Mouse (Mus musculus) frontal cortex, postnatal 10 days (tissue): Measurements from ENCODE around the gene Susd2.

ENCODE experiments used
- DNase-seq, 2 experiments: peaks; one replicate each; pipeline ENCODE4 v3.0.0; 2022; ENCODE audit warnings: low spot score in 2 of 2, mixed read lengths in 1 of 2

Gene Susd2

GRCm38 (mm10) chr10:75654053-75654452 lies 10.2 kb upstream of the Susd2 start:
- no peak for DNase-seq

- DNase-seq, result no peak
Measured at GRCm38 (mm10) chr10:75651381-75652068, 7.7 kb upstream of the Susd2 start.

GRCm38 (mm10) chr10:75650306-75650902 lies 6.6 kb upstream of the Susd2 start:
- DNase-seq, result no peak

GRCm38 (mm10) chr10:75649406-75649995 lies 5.7 kb upstream of the Susd2 start:
- no peak for DNase-seq

- no peak for DNase-seq
Measured at GRCm38 (mm10) chr10:75649001-75649400, 5.2 kb upstream of the Susd2 start.

GRCm38 (mm10) chr10:75648091-75648490 lies 4.3 kb upstream of the Susd2 start:
- DNase-seq, result no peak

- DNase-seq, result peak in 1 of 2 experiments; percentile 44
Measured at GRCm38 (mm10) chr10:75647362-75647761, 3.6 kb upstream of the Susd2 start.

- DNase-seq, result no peak
Measured at GRCm38 (mm10) chr10:75646406-75646805, 2.6 kb upstream of the Susd2 start.

- DNase-seq, result no peak
Measured at GRCm38 (mm10) chr10:75645616-75646015, 1.8 kb upstream of the Susd2 start.

- DNase-seq, result no peak
Measured at GRCm38 (mm10) chr10:75642891-75643290, 917 bp downstream of the Susd2 start.

- no peak for DNase-seq
Measured at GRCm38 (mm10) chr10:75642436-75642835, 1.4 kb downstream of the Susd2 start.

- no peak for DNase-seq
Measured at GRCm38 (mm10) chr10:75641721-75642222, 2.0 kb downstream of the Susd2 start.

- peak in 1 of 2 experiments; percentile 4 for DNase-seq
Measured at GRCm38 (mm10) chr10:75637711-75638110, 6.1 kb downstream of the Susd2 start.

GRCm38 (mm10) chr10:75636084-75636786 lies 7.6 kb downstream of the Susd2 start:
- no peak for DNase-seq

- peak in 1 of 2 experiments; percentile 77 for DNase-seq
Measured at GRCm38 (mm10) chr10:75635693-75636055, 8.1 kb downstream of the Susd2 start.

GRCm38 (mm10) chr10:75635019-75635692 lies 8.7 kb downstream of the Susd2 start:
- no peak for DNase-seq

- no peak for DNase-seq
Measured at GRCm38 (mm10) chr10:75634610-75635009, 9.2 kb downstream of the Susd2 start.

- DNase-seq, result no peak
Measured at GRCm38 (mm10) chr10:75633576-75634139, 10.2 kb downstream of the Susd2 start.

- no peak for DNase-seq
Measured at GRCm38 (mm10) chr10:75633048-75633447, 10.8 kb downstream of the Susd2 start.

- DNase-seq, result peak in 1 of 2 experiments; percentile 23
Measured at GRCm38 (mm10) chr10:75632633-75633032, 11.2 kb downstream of the Susd2 start.

GRCm38 (mm10) chr10:75627490-75627889 lies 16.3 kb downstream of the Susd2 start:
- no peak for DNase-seq
